Mouse (Mus musculus) ovary, postnatal 14 days (tissue): ENCODE data around the gene Uqcc2.

ENCODE experiments used
- DNase-seq: peaks from one replicate; pipeline ENCODE4 v3.0.0; 2022; ENCODE audit warnings: low spot score

The Uqcc2 gene

DNA sequence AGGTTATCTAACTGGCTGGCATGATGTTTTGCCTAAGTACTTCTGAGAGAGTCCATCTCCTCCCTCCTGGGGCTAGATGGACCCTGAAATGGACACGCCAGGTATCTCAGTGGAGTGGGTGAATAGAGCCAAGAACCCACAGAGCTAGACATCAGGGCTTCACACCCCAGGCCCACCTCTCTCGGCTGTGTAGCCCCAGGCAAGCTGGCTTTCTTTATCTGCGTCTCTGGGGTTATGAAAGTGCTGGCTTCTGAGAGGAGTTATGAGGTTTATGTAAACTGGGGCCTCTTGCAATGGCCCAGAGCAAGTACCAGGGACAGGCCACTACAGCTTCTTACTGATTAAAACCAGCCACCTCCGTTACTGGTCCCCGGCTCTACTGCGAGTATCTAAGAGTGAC lies 21.2 kb upstream of the Uqcc2 start:
- DNase-seq, result no peak

DNA sequence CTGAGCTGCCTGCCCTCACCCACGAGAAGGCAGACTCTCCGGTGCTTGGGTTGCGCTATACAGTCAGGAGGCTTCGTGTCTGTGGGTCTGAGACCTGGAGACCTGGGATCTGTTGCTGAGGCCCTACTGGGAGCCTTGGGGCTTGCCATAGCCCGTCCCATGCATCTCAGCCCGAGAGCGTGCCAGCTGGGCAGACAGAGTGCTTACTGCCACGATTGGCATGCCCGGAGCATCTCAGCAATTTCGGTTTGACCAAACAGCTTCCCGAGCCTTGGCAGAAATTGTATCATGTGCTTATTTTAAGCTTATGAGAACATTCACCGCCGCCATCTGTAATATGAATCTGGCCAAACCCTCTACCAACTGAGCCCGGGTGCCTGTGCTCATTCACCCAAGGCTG lies 20.5 kb upstream of the Uqcc2 start:
- DNase-seq, result no peak

DNA sequence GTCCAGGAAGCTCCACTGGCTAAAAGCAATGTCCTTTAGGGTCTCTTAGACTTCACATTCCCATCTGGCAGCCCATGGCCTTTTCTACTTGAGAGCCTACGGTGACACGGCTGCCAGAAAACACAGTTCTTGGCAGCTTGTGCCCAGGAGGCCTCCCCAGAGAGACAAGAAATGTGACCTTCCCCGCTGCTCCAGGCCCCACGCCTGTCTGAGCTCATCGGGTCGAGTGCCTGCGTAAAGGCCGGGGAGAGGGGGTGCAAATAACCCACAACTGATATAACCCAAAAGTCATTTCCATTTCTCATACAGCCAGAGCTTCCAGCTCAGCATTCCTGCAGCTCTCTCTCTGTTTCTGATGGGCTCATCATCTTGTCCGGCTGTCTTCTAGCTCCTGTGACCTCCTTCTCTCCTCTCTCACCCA lies 20.1 kb upstream of the Uqcc2 start:
- no peak for DNase-seq

DNA sequence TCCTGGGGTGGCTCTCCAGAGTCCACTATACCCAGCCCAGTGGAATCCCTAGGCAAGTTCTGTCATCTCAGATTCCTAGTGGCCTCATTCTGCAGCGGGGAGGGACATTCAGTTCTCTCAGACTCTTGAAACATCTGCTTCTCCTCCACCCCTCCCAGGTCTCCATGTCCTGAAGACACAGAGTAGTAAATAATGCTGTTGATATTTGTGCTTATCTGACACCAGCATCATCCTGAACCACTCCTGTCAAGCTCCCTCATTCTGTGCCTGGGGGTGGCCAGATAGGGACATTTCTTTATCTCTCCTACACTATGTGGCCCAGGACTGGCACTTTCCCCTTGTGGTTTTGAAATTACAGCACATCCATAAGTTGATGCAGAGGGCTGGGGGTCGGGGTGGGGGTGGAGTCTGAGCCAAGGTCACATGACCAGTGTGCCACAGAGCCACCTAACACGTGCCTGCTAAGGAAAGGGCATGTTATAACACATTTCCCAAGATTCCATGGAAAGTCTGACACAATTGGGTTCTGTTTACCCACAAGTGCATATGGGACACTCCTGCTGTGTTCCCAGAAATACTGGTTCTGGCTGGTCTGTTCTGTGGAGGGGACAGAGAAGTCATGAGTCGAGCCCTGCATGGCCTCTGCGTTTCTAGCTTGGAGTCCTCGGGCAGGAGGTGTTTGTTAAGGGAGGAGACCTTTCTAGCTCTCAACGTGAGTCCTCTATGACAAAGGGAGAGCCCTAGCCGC lies 19.4 kb upstream of the Uqcc2 start:
- DNase-seq, result no peak

DNA sequence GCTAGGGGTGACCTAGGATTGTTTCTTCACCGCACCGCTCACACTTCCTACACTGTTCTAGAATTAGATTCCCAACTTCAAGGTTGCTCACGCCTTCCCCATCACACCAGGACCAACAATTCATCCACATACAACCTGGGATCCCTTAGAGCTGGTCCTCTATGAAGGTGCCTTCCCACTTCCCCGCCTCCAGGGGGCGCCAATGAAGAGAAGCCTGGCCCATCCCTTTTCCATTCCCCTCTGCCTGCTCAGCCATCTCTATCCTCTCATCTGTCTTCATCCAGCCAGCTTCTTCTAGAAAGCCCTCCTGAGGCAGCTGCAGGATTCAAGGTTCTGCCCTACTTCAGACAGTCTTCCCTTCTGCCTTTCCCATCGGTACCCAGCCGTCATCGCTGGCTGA lies 17.7 kb upstream of the Uqcc2 start:
- no peak for DNase-seq

DNA sequence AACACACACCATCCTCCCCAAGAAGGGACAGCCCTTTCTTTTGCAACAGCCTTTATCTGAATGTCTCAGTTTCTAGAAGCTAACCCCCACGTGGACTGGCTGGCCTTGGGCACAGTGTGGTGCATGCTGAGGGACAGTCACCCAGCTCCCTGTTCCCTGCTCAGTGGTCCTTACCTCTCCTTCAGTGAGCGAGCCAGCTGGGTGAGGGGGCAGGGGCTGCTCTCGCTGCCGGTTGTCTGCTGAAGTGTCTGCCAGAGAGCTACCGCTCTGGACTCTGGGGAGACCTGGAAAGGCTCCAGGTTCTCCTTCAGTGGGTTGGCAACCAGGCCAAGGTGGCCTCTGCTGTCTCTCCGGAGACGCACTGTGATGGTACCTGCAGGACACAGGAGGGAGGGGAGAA lies 17.2 kb upstream of the Uqcc2 start:
- DNase-seq, result no peak

DNA sequence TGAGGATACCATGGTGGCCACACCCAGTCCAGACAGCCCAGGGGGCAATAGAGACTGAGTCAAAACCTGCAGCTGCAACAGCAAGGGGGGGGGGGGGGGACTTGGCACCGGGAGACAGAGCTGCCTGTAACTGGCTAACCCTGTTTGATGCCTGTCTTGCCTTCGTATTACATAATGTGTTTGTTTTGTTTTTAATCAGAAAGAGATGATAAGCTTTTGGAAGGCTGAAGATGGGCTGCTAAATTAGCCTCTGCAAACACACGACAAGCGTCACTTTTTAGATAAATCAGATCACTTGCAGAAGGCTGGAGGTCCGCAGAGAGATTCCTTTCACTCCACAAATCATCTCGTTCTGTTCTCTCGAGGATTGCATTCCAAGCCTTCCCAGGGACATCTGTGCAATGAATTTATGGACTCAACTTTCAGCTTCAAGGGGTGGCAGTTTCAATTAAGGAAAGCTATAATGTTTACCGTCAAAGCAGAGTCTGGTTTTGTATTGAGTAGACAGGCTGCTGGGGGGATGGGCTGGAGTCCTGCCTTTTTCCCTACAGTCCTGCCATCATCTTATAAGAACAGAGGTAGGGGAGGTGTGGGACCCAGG lies 12.7 kb upstream of the Uqcc2 start:
- DNase-seq, result no peak

DNA sequence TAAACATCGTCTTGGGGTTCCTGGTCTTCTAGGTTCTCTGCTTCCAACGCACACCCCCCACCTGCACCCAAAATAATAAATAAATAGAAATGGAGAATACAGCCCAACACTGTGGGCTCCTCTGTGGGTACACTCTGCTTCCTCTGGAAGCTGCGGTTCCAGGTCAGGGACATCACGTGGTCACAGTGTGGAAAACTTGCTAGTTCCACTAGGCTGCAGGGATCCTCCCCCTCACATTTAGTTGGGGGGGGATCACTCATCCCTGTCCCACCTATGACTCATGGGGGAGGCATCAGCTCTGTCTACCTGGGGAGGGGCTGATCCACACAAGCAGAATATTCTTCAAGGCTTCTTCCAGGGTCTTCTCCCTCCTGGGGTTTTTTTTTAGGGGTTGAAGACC lies 10.4 kb upstream of the Uqcc2 start:
- DNase-seq, result no peak

DNA sequence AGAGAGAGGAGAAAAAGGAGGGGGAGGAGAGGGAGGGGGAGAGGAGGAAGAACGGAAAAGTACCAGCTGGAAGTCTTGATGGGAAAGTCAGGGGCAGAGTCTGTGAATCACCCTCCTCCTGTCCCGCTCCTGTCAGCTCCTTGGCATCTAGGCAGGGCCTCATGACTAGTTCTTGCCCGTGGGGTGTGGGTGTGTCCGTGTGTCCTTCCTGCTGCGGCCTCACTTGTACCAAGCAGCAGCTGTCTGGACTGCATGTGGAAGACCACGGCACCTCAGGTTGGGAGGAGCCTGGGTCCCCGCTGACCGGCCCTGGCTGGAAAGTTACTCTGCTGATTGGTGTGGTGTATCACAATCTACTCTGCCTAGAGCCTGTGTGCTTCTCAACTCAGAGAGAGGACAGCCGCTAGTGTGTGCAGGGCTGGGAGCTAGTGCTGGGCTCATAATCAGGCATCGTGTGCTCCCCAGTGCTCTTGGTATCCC lies 8.3 kb upstream of the Uqcc2 start:
- no peak for DNase-seq

DNA sequence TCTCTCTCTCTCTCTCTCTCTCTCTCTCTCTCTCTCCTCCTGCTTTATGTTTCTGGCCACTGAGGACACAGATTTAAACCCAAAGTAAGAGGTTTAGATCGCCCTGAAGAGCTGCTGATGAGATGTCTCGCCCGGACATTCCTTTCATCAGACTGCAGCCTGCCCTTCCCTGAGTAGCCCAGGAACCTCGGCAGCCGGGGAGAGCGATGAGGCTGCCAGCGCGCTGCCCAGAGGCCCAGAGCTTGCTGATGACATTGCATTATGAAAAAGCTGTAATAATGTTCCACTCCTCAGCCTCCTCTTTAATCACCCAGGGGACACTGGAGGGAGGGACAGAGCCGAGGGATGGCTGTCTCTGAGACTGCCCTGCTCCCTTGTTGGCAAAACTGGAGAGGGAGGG lies 6.5 kb upstream of the Uqcc2 start:
- no peak for DNase-seq

DNA sequence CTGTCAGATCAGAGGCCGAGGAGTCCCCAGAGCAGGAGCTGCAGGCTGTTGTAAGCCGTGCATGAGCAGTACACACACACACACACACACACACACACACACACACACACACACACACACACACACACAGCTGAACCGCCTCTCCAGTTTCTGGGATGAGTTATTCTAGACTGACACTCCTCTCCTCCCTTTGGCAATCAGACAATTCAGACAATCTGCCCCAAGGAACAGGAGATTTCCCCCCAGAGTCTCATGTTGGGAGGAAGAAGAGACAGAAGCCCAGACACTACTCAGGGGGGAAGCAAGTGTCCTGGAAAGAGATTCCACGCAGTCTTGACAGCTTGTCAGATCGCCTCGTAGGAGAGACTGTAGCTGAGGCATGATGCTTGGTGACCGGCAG lies 5.6 kb upstream of the Uqcc2 start:
- no peak for DNase-seq

DNA sequence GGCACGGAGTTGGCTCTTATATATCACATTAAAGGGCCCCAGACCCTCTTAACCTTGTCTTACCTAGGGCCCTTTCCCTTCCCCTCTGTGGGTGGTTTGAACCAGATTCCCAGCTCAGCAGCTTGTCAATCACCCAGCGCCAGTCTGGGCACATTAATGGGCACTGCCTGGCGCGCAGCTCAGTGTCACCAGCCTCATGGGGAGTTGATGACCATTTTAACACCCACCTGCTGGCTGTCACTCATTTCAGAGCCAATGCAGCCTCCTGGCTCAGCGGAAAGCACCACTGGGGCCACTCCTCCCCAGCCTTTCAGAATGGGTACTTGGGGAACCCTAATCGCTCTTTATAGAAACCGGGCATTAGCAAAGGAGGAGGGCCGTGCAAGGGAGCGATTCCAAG lies 4.7 kb upstream of the Uqcc2 start:
- DNase-seq, result no peak

DNA sequence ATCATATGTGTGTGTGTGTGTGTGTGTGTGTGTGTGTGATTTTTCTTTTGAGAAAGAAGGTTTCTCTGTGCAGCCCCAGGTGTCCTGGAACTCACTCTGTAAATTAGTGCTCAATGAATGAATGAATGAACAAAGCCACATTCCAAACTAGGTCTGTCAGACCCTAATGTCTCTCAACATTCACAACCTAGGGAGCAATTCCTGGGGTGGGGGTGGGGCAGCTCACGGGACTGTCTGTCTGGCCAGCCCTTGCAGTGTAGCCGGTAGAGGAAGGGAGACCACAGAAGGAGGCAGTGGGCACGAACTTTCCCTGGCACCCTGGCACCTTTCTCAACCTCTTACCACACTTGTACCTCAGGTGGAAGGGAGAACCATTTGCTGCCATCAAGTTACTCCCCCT lies 999 bp upstream of the Uqcc2 start:
- DNase-seq, result no peak

DNA sequence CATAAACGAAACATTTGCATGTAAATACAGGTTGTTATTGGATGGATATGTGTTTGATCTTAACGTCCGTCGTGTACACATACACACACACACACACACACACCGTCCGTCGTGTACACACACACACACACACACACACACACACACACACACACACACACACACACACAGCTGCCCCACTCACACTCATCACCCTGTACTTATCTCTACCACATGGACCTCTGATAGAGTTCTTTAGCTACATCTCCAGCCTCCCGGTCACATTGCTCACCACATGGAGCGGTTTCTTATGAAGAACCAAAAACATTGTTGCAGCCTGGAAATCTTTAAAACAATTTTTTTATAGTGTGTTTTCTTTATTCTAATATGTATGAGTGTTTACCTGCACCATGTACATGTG lies 471 bp upstream of the Uqcc2 start:
- no peak for DNase-seq

DNA sequence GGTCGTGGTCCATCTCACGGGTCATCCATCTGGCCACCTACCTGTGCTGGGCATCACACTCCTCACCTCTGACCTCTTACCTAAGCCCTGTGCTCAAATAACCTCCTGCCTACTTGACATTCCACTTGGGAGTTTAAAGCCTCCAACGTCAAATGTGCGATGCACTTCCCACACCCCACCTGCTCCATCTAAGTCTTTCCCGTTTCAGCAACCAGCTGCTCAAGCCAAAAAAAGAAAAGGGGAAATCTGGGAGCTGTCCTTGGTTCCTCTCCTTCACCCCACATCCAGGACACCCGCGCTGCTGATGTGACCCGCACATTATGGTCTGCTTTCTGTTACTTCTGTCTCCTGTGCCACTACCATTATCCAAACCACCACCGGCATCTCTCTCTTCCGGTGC lies 1.5 kb downstream of the Uqcc2 start:
- DNase-seq, result no peak

DNA sequence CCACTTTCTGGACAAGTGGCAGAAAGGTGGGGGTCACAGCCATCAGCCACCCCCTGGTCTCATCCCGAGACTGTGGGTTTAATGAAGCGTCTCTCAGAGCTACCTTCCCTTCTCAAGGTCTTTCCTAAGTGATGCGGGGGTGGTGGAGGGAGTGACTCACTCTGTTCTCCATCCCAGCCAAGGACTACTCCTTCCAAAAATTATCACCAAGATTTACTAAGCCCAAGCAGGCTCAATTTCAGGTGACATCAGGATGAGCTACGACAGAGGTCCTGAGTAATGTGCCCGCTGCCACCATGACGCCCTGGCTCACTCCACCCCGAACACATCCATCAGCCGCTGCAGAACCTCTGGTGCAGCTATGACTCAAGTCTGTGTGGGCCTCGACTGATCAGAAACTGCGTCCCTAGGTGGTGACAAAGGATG lies 2.5 kb downstream of the Uqcc2 start:
- DNase-seq, result no peak

DNA sequence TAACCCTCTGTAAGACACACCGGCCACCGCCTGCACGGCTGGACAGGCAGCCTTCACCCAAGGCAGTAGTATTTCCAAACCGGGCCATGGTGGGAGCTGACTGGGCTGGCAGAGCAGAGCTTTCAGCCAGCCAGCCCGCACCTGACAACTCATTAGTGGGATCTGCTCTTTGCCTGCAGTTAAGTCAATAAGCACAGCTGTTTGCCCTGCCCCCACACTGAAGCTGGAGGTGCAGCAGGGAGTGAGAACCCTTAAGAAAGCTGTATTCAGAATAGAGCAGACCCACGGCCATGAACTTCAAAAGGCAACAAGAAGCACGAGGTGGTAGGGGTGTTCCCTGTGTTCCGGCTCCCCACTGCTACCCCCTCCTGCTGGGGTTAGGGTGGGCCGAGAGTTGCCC lies 3.5 kb downstream of the Uqcc2 start:
- no peak for DNase-seq

DNA sequence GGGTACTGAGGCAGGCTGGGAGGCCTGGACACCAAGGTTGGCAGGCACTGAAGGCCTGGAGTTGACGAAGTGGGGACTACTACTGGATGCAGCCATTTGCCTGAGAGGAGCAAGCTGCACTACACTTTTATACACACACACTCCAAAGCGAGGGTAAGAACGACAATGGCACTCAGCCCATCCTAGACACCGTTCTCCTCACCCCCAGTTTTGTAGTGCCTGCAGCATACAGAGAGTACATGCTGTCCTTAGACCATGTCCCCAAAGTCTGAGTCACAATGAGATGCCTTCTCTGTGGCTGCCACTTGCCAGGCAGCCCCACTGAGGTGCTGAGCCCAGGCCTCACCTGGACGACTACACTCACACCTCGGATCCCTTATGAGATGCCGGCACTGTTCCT lies 3.9 kb downstream of the Uqcc2 start:
- no peak for DNase-seq

DNA sequence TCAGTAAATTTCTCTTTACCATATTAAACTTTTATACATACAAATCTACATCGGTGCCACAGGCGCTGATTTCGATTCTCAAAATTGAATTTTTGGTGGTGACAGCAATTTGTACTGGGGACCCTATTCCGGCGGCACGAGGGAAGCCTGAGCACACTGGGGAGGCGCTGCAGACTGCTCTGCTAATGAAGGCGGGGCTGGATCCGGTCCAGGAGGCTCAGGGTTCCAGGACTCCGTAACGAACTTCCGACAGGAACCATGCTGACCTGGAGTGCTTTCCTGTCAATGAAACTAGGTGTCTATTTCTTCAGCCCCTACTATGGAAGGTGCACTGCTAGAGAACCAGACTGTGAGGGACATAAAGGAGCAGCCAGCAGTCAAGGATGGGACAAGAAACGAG lies 4.4 kb downstream of the Uqcc2 start:
- DNase-seq, result no peak

DNA sequence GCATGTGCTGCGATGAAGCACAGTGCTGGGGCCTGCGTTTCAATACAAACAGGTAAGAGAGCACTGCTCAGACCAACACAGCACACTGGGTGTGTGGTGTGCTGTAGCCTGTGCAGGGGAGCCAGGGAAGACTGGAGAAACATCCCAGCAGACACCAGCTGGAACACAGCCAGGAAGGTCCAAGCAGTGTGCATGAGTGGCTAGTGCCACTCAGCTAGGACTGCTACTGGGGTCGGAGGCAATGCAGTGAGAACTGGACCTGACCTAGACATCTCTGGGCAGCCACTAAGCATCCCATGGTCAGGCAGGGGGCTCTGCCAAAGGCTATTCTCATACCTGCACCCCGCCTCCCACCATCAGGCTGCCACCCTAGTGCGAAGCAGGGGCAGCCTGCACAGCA lies 5.5 kb downstream of the Uqcc2 start:
- no peak for DNase-seq

DNA sequence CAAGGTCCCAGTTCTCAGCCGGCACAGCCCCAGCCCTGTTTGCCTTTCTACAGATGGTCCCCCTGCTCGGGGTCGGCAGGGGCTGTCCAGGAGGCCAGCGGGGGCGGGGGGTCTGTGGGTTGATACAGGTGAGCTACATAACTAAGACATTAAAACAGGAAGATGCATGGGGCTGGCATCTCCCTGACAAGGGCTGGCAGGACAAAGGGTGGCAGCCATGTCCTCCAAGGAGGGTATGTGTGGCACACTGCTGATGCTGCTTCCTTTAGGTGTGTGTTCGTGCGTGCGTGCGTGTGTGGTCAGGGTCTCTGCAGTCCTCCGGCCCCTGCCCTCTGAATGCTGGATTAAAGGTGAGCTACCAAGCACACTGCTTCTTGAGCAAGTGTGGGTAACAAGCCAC lies 6.7 kb downstream of the Uqcc2 start:
- DNase-seq, result no peak

DNA sequence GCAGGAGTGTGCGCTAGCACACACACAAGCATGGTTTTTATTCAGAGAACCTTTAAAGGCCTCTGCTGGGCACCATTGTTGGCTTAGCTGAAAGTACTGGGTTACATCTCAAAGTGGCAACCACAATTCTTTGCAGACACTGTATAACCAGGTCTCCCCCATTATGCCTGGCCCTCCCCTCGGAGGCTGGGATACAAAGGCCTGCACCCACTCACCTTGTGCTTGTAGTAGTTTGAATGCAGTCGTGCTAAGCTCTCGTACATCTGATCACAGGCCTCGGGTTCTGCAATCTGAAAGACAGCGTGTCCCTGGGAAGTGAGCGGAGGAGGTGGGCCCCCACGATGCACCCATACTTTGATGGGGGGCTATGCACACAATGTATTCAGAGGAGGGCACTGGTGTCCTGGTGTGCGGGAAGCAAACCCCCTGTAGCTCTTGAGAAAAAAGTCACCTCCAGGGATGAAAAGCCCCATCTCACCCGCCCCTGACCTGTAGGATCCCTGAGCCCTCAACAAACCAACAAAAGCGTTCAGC lies 8.0 kb downstream of the Uqcc2 start:
- DNase-seq, result no peak

DNA sequence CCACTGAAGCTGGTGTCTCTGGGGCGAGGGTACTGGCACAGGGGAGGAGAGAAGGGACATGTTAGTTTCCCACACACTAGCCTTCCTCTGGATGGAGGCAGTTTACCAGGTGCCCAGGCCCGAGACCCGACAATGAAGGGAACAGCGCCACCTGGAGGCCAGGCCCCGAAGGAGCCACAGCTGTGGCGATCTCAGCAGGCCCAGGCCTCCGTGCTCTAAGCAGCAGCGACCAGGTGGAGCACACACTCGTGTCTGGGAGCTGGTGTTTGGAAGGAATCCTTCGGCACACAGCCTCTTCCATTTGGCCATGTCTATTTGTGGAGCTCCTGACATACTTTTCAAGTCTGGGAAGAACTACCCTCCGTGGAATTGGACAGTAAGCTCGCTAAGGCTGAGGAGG lies 8.5 kb downstream of the Uqcc2 start:
- DNase-seq, result peak; percentile 68
